Mouse (Mus musculus) MEL (cell line): ENCODE results near the gene Slc1a5.

ENCODE experiments used
- CTCF ChIP-seq, 3 experiments: IDR thresholded peaks in 2 of 3; conservative IDR thresholded peaks in 1 of 3; 2 replicates each; pipeline ENCODE4 v1.5.1; 2011 to 2012; ENCODE audit warnings: low read length in 3 of 3, low read depth in 2 of 3, mild to moderate bottlenecking in 2 of 3, improper control_type of control experiment in 1 of 3, inconsistent platforms in 1 of 3, mixed read lengths in 1 of 3, moderate library complexity in 1 of 3; ENCODE audit not compliant: control insufficient read depth in 1 of 3, insufficient read depth in 1 of 3, poor library complexity in 1 of 3, severe bottlenecking in 1 of 3
- RAD21 ChIP-seq: IDR thresholded peaks from 2 replicates; pipeline ENCODE4 v1.6.1; 2011; ENCODE audit warnings: mild to moderate bottlenecking, low read depth, low read length, improper control_type of control experiment
- TBP ChIP-seq: IDR thresholded peaks from 2 replicates; pipeline ENCODE4 v1.8.0; 2011; ENCODE audit warnings: low read depth, low read length, improper control_type of control experiment
- TCF12 ChIP-seq: IDR thresholded peaks from 2 replicates; pipeline ENCODE4 v1.6.1; 2014; ENCODE audit warnings: low read depth, mild to moderate bottlenecking, inconsistent platforms, low read length, improper control_type of control experiment, moderate library complexity
- USF2 ChIP-seq, 2 experiments: IDR thresholded peaks; 2 replicates each; pipeline ENCODE4 v1.6.1; 2011 to 2012; ENCODE audit warnings: improper control_type of control experiment in 2 of 2, low read length in 2 of 2, borderline replicate concordance in 1 of 2, inconsistent platforms in 1 of 2, low read depth in 1 of 2, mild to moderate bottlenecking in 1 of 2; ENCODE audit not compliant: insufficient read depth in 1 of 2

DNA sequence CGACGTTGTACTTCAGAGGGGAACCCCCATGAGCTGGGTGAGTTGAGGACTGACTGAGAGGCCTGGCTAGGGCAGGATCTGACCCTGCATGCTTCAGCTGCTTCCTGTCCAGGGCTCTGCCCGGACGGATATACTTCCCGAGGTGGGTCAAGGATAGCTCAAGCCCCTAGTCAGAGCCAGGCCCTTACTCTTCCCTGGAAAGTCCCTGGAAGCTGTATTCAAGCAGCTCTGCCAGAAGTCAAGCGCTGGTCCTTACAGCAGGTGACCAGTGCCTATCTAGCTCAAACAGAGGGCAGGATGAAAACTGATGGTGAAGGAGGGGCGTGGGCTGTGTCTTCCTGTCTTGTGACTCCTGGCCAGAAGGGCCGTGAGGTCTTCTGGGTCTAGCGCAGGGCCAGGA, 49.3 kb downstream of the Slc1a5 start:
- TF ChIP-seq USF2 (IDR thresholded peaks at IDR 0.05; ENCODE audit: borderline replicate concordance in 1 of 2, insufficient read depth in 1 of 2, low read depth in 1 of 2, low read length in 2 of 2) (no peak), TCF12 (no peak), TBP (no peak), RAD21 (no peak), CTCF (IDR thresholded peaks at IDR 0.05 in 2 of 3, conservative IDR thresholded peaks at IDR 0.05 in 1 of 3; ENCODE audit: control insufficient read depth in 1 of 3, insufficient read depth in 1 of 3, low read depth in 2 of 3, low read length in 3 of 3, poor library complexity in 1 of 3, severe bottlenecking in 1 of 3) (no peak)
